Mouse (Mus musculus) midbrain, embryonic 13.5 days (tissue): ENCODE data around the gene Tmem204. TPM values are rescaled to one million over a fixed set of nuclear protein-coding genes. Genes with fewer than 3 reads are reported as not detected.
"Not testable (repeated sequence)": the region's sequence is repeated elsewhere in the genome, so short reads cannot be mapped to it uniquely, and the experiment has no call there.

ENCODE experiments used
- ATAC-seq: fragments of 200-750 bp; cut with Nextera tagmentation; 2 replicates; pipeline ENCODE4 v1.8.0; 2017; ENCODE audit warnings: mild to moderate bottlenecking, moderate TSS enrichment, moderate library complexity
- H3K27ac ChIP-seq: fragments of 300-500 bp; sonication (generic); 2 replicates; pipeline ENCODE4 v1.5.1; 2015; ENCODE audit warnings: inconsistent platforms, mild to moderate bottlenecking, moderate library complexity
- H3K27me3 ChIP-seq: fragments of 300-500 bp; sonication (generic); 2 replicates; pipeline ENCODE4 v1.6.1; 2015; ENCODE audit warnings: mild to moderate bottlenecking, inconsistent platforms
- H3K36me3 ChIP-seq: fragments of 300-500 bp; sonication (generic); 2 replicates; pipeline ENCODE4 v1.6.1; 2015; ENCODE audit warnings: mild to moderate bottlenecking, inconsistent platforms
- H3K4me1 ChIP-seq: fragments of 300-500 bp; sonication (generic); replicated peaks from 2 replicates; pipeline ENCODE4 v1.6.1; 2015; ENCODE audit warnings: inconsistent platforms
- H3K4me2 ChIP-seq: fragments of 300-500 bp; sonication (generic); replicated peaks from 2 replicates; pipeline ENCODE4 v1.6.1; 2015; ENCODE audit warnings: moderate library complexity, mild to moderate bottlenecking, inconsistent platforms
- H3K4me3 ChIP-seq: fragments of 300-500 bp; sonication (generic); replicated peaks from 2 replicates; pipeline ENCODE4 v1.5.1; 2015; ENCODE audit warnings: mild to moderate bottlenecking, inconsistent platforms
- H3K9ac ChIP-seq: fragments of 300-500 bp; sonication (generic); replicated peaks from 2 replicates; pipeline ENCODE4 v1.6.1; 2015; ENCODE audit warnings: mild to moderate bottlenecking, inconsistent platforms
- H3K9me3 ChIP-seq: fragments of 300-500 bp; sonication (generic); 2 replicates; pipeline ENCODE4 v1.6.1; 2016; ENCODE audit warnings: mild to moderate bottlenecking, inconsistent platforms
- WGBS: fragments of 180-500 bp; shearing (Covaris S2); methylation state at CpG from one replicate; pipeline ENCODE4 v1.1.7; 2015; 5-methylcytosine and 5-hydroxymethylcytosine counted together
- polyA plus RNA-seq: library from polyadenylated mRNA; unstranded; fragments of >200 nt; fragmentation: Nextera tagmentation; extraction: Ambion mirVana; gene quantifications from 2 replicates; pipeline ENCODE4 v1.2.1, GENCODE M21; 2015

The Tmem204 gene
- 9.4 and 10.8 TPM in 2 replicates for polyA plus RNA-seq

GRCm38 (mm10) chr17:25083444-25083931, at the start of gene Tmem204:
Tmem204 (minus strand) TSS chr17:25083591.
- ATAC-seq: no peak
- WGBS: 67% methylated on average over 7 of the region's 7 CpGs
- H3K27ac ChIP-seq: peak within 1 kb of the TSS; percentile 30; the same call in 1 of the 2 replicates

DNA sequence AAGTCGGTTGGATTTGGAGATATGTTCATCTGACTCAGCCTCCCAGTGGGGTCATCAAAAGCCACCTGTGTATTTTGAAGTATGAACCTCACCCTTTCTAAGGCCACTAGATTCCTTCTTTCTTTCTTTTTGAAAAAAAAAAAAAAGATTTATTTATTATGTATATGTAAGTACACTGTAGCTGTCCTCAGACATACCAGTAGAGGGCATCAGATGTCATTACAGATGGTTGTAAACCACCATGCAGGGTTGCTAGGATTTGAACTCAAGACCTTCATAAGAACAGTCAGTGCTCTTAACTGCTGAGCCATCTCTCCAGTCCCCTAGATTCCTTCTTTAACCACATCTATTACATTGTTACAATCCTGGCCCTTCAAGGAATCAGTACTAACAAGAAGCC, 46.7 kb upstream of the Tmem204 start:
- H3K4me2 ChIP-seq: no peak overlapping the region
- no peak overlapping the region for H3K27ac ChIP-seq
- no peaks in the 10 kb centered on the region for H3K36me3 ChIP-seq
- peaks cover 13% of the 10 kb centered on the region for H3K4me1 ChIP-seq
- no peak overlapping the region for H3K9ac ChIP-seq
- H3K27me3 ChIP-seq: no peaks in the 10 kb centered on the region
- no peaks in the 10 kb centered on the region for H3K9me3 ChIP-seq
- no peak for ATAC-seq
- WGBS: 88% methylated on average over 1 of the region's 1 CpGs
- no peak overlapping the region for H3K4me3 ChIP-seq

More at GRCm38 (mm10) chr17:25083444-25083931, at the start of gene Tmem204:
- Histone ChIP-seq H3K36me3 (peaks cover 30% of the 10 kb centered on the region), H3K4me3 (no peak within 1 kb of the TSS), H3K27me3 (no peaks in the 10 kb centered on the region), H3K9me3 (no peaks in the 10 kb centered on the region), H3K9ac (no peak within 1 kb of the TSS), H3K4me2 (no peak within 1 kb of the TSS), H3K4me1 (no peaks in the 10 kb centered on the region)

DNA sequence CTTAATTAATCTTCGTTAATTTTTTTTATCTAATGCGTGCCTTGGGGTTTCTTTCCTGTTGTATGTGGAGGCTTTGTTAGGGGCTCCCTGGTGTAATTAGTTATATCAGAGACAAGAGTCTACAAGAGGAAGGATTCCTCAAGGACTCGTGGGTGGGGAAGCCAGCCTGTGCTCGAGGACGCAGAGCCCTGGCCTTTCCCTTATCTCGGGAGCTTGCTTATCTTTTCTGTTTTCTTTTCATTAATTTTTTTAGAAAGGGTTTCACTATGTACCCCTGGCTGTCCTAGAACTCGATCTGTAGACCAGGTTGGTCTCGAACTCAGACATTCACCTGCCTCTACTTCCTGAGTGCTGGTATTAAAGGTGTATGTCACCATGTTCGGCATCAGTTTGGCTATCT, 44.3 kb upstream of the Tmem204 start:
- Histone ChIP-seq H3K9ac (no peak overlapping the region), H3K36me3 (no peaks in the 10 kb centered on the region), H3K4me2 (no peak overlapping the region), H3K27me3 (peaks cover under 1% of the 10 kb centered on the region; the same call in 1 of the 2 replicates), H3K4me3 (no peak overlapping the region), H3K9me3 (no peaks in the 10 kb centered on the region), H3K27ac (no peak overlapping the region), H3K4me1 (no peaks in the 10 kb centered on the region)
- no peak for ATAC-seq
- 77% methylated on average over 9 of the region's 9 CpGs for WGBS

- H3K36me3 ChIP-seq: no peaks in the 10 kb centered on the region
- ATAC-seq: no peak
- 66% methylated on average over 8 of the region's 8 CpGs for WGBS
These were observed 43.7 kb upstream of the Tmem204 start for GRCm38 (mm10) chr17:25127079-25127478.

DNA sequence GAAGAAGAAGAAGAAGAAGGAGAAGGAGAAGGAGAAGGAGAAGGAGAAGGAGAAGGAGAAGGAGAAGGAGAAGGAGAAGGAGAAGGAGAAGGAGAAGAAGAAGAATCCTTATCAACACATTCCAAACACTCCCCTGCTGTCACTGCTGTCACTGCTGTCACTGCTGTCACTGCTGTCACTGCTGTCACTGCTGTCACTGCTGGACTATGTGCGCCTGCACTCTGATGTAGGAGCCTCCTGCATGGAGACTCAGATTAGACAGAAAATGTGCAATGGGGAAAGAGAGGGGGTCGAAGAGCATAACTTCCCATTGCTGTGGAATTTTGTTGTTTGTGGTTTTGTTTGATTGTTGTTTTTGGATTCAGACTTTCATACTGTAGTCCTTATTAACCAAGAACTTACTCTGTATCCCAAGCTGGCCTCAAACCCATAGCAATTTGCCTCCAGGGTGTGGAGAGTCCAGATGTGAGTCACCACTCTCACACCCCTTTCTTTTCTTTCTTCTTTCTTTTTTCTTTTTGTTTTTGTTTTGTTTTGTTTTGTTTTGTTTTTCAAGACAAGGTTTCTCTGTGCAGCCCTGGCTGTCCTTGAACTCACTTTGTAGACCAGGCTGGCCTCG, 42.2 kb upstream of the Tmem204 start:
- not testable (repeated sequence) for H3K9me3 ChIP-seq, H3K36me3 ChIP-seq, H3K27me3 ChIP-seq, H3K27ac ChIP-seq, H3K4me3 ChIP-seq, H3K4me2 ChIP-seq, ATAC-seq, H3K9ac ChIP-seq, H3K4me1 ChIP-seq
- 75% methylated on average over 3 of the region's 3 CpGs for WGBS

More at GRCm38 (mm10) chr17:25127079-25127478, 43.7 kb upstream of the Tmem204 start:
- no peak overlapping the region for H3K9ac ChIP-seq
- H3K4me3 ChIP-seq: no peak overlapping the region
- no peak overlapping the region for H3K4me2 ChIP-seq
- H3K27ac ChIP-seq: no peak overlapping the region
- H3K4me1 ChIP-seq: no peaks in the 10 kb centered on the region
- no peaks in the 10 kb centered on the region for H3K9me3 ChIP-seq
- H3K27me3 ChIP-seq: peaks cover 2% of the 10 kb centered on the region; the same call in 1 of the 2 replicates

GRCm38 (mm10) chr17:25123979-25124378, 40.6 kb upstream of the Tmem204 start:
- Histone ChIP-seq H3K36me3 (no peaks in the 10 kb centered on the region), H3K4me1 (no peaks in the 10 kb centered on the region), H3K27me3 (peaks cover 7% of the 10 kb centered on the region; the same call in 1 of the 2 replicates), H3K9ac (no peak overlapping the region), H3K4me3 (no peak overlapping the region), H3K9me3 (no peaks in the 10 kb centered on the region), H3K27ac (no peak overlapping the region), H3K4me2 (no peak overlapping the region)
- no peak for ATAC-seq
- WGBS: 26% methylated on average over 7 of the region's 7 CpGs

GRCm38 (mm10) chr17:25120406-25120805, 37.0 kb upstream of the Tmem204 start, which contains the start of gene Ptx4:
Ptx4 (plus strand) TSS chr17:25120760.
- Histone ChIP-seq H3K9me3 (no peaks in the 10 kb centered on the region), H3K4me1 (peaks cover 6% of the 10 kb centered on the region; the same call in 1 of the 2 replicates), H3K4me2 (no peak within 1 kb of the TSS), H3K27me3 (peaks cover 14% of the 10 kb centered on the region), H3K9ac (no peak within 1 kb of the TSS), H3K4me3 (no peak within 1 kb of the TSS), H3K27ac (no peak within 1 kb of the TSS), H3K36me3 (no peaks in the 10 kb centered on the region)
- no peak for ATAC-seq
- WGBS: 50% methylated on average over 3 of the region's 3 CpGs

GRCm38 (mm10) chr17:25117263-25117662, 33.9 kb upstream of the Tmem204 start:
- Histone ChIP-seq H3K9me3 (no peaks in the 10 kb centered on the region), H3K4me2 (no peak overlapping the region), H3K4me1 (peaks cover 22% of the 10 kb centered on the region), H3K27me3 (peaks cover 11% of the 10 kb centered on the region; the same call in 1 of the 2 replicates), H3K27ac (no peak overlapping the region), H3K4me3 (no peak overlapping the region), H3K36me3 (peaks cover 14% of the 10 kb centered on the region; the same call in 1 of the 2 replicates), H3K9ac (no peak overlapping the region)
- 35% methylated on average over 4 of the region's 4 CpGs for WGBS
- no peak for ATAC-seq

- H3K27ac ChIP-seq: peak within 1 kb of the TSS; percentile 84
- H3K4me3 ChIP-seq: peak within 1 kb of the TSS; percentile 59
- no peaks in the 10 kb centered on the region for H3K9me3 ChIP-seq
- peak; percentile 96 for ATAC-seq
- H3K27me3 ChIP-seq: peaks cover 6% of the 10 kb centered on the region; the same call in 1 of the 2 replicates
- WGBS: 5% methylated on average over 40 of the region's 40 CpGs
- H3K36me3 ChIP-seq: peaks cover 28% of the 10 kb centered on the region
- H3K9ac ChIP-seq: peak within 1 kb of the TSS; percentile 78
- H3K4me1 ChIP-seq: peaks cover 22% of the 10 kb centered on the region
- H3K4me2 ChIP-seq: peak within 1 kb of the TSS; percentile 91
These were observed 32.5 kb upstream of the Tmem204 start, which contains the start of gene Telo2 for GRCm38 (mm10) chr17:25115664-25116432. Telo2 (minus strand) TSS chr17:25115967.

DNA sequence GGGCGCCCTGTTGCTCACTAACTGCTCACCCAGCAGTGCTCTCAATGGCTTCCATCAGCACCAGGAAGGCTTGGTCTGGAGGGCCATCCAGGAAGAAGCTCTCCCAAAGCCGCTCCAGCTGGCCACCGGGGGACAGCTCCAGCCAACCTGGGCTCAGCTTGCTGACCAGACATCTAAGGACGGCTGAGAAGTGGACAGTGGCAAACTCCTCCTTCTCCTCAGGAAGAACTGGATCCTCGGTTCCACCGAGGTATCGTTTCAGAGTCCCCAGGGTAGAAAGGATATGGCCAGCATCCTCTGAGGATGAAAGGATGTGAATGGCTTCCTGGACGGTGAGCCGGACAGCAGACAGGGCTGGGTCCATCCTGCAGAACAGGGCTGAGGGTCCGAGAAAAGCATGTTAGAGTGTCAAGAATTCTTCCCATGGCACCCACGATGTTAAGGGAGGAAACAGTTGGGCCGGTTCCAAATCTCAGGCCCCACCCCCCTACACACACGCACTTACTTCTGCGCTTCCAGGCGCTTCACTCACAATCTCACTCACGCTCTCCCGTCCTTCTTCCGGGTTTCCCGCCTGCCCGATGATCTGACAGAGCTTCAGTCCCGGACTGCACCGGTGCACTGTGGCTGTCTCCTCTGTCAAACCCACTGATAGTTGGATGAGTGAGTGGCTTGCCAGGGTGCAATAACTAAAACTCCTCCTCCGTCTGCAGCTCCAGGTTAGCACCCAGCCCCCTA, 31.7 kb upstream of the Tmem204 start:
- Histone ChIP-seq H3K27me3 (peaks cover 6% of the 10 kb centered on the region; the same call in 1 of the 2 replicates), H3K4me3 (peak overlapping the region; percentile 59), H3K36me3 (peaks cover 36% of the 10 kb centered on the region), H3K4me1 (peaks cover 22% of the 10 kb centered on the region), H3K9ac (peak overlapping the region; percentile 78), H3K27ac (peak overlapping the region; percentile 84), H3K9me3 (no peaks in the 10 kb centered on the region), H3K4me2 (peak overlapping the region; percentile 91)
- peak; percentile 71 for ATAC-seq
- WGBS: 13% methylated on average over 23 of the region's 23 CpGs

- H3K27ac ChIP-seq: no peak overlapping the region
- H3K4me1 ChIP-seq: peaks cover 22% of the 10 kb centered on the region
- WGBS: 88% methylated on average over 3 of the region's 3 CpGs
- no peak overlapping the region for H3K4me3 ChIP-seq
- no peak overlapping the region for H3K4me2 ChIP-seq
- peaks cover 60% of the 10 kb centered on the region for H3K36me3 ChIP-seq
- no peaks in the 10 kb centered on the region for H3K9me3 ChIP-seq
- no peaks in the 10 kb centered on the region for H3K27me3 ChIP-seq
- ATAC-seq: no peak
- no peak overlapping the region for H3K9ac ChIP-seq
These were observed 29.0 kb upstream of the Tmem204 start for GRCm38 (mm10) chr17:25112423-25112810.
